Mouse (Mus musculus) erythroblast, embryonic 14.5 days (primary cell): Measurements from ENCODE around the gene Rps23. TPM values are rescaled to one million over a fixed set of nuclear protein-coding genes. Genes with fewer than 3 reads are reported as not detected.

ENCODE experiments used
- H3K27me3 ChIP-seq: 2 replicates; pipeline ENCODE4 v1.6.1; 2012; ENCODE audit warnings: inconsistent platforms; ENCODE audit not compliant: control insufficient read depth
- H3K36me3 ChIP-seq: 2 replicates; pipeline ENCODE4 v1.6.1; 2012; ENCODE audit warnings: mild to moderate bottlenecking, inconsistent platforms; ENCODE audit not compliant: control insufficient read depth
- H3K4me1 ChIP-seq: 2 replicates; pipeline ENCODE4 v1.6.1; 2012; ENCODE audit warnings: inconsistent platforms; ENCODE audit not compliant: control insufficient read depth
- H3K4me3 ChIP-seq: replicated peaks from 2 replicates; pipeline ENCODE3; 2012; ENCODE audit warnings: moderate library complexity, mild to moderate bottlenecking, inconsistent platforms
- H3K9me3 ChIP-seq: 2 replicates; pipeline ENCODE4 v1.6.1; 2012; ENCODE audit warnings: low read length, inconsistent platforms, mixed read lengths; ENCODE audit not compliant: control insufficient read depth
- GATA1 ChIP-seq: IDR thresholded peaks from 2 replicates; pipeline ENCODE4 v1.6.1; 2012; ENCODE audit warnings: low read length, inconsistent platforms, mixed read lengths
- TAL1 ChIP-seq: IDR thresholded peaks from 3 replicates; pipeline ENCODE4 v1.6.1; 2012; ENCODE audit warnings: low read length, inconsistent platforms, mixed read lengths
- polyA plus RNA-seq: library from polyadenylated mRNA; stranded (reverse); fragments of >175 nt; gene quantifications from 2 replicates; pipeline ENCODE4 v1.2.3, GENCODE M21; 2012

The Rps23 gene
- polyA plus RNA-seq, 1 experiment, result 247 TPM

DNA sequence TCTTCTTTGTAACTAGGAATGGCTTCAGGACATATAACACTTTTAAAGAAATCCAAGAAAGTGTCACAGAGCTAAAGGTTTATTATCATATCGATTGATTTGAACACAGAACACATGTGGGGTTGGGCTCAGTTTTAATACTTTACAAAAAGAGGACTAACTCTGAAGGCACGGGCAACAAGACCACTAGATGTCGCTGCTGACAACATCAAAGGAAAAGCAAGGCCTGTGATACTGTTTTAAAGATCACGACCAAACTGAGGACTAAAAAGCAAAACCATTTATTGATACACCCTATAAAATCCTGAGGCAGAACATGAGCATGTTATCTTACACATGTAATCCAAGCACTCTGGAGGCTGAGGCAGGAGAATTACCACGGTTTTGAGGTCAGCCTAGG lies 7.1 kb downstream of the Rps23 start:
- TF ChIP-seq TAL1, result no peak
- TF ChIP-seq GATA1, result no peak
- no peak overlapping the region for H3K4me3 ChIP-seq
- H3K9me3 ChIP-seq, result no peaks in the 10 kb centered on the region
- H3K27me3 ChIP-seq, result no peaks in the 10 kb centered on the region
- H3K4me1 ChIP-seq, result peaks cover 5% of the 10 kb centered on the region; the same call in 1 of the 2 replicates
- peaks cover 31% of the 10 kb centered on the region for H3K36me3 ChIP-seq

GRCm38 (mm10) chr13:90933256-90933655 lies 10.5 kb downstream of the Rps23 start:
- H3K9me3 ChIP-seq, result no peaks in the 10 kb centered on the region
- TF ChIP-seq TAL1 (no peak), GATA1 (no peak)
- H3K36me3 ChIP-seq, result peaks cover 2% of the 10 kb centered on the region
- peaks cover under 1% of the 10 kb centered on the region; the same call in 1 of the 2 replicates for H3K4me1 ChIP-seq
- H3K4me3 ChIP-seq, result no peak overlapping the region
- no peaks in the 10 kb centered on the region for H3K27me3 ChIP-seq

DNA sequence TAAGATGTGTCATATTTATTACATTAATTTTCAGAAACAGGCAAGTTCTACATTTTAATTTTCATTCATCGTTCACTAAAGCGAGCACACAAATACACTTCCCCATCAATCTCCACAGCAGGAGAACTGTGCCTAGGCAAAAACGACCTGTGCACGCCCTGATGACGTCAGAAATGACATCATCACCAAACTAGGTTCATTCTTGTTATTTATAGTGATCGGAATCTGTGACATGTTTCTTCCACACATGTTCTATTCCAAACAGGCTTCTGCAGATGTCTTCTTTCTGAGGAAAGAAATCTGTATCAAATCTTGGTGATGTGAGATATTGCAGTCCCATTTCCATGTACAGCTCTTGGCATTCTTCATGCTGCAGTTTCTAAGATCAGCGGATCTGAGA lies 13.1 kb downstream of the Rps23 start:
- H3K9me3 ChIP-seq, result no peaks in the 10 kb centered on the region
- no peak overlapping the region for H3K4me3 ChIP-seq
- H3K36me3 ChIP-seq, result no peaks in the 10 kb centered on the region
- TF ChIP-seq TAL1, result no peak
- TF ChIP-seq GATA1, result no peak
- peaks cover 22% of the 10 kb centered on the region for H3K4me1 ChIP-seq
- no peaks in the 10 kb centered on the region for H3K27me3 ChIP-seq

DNA sequence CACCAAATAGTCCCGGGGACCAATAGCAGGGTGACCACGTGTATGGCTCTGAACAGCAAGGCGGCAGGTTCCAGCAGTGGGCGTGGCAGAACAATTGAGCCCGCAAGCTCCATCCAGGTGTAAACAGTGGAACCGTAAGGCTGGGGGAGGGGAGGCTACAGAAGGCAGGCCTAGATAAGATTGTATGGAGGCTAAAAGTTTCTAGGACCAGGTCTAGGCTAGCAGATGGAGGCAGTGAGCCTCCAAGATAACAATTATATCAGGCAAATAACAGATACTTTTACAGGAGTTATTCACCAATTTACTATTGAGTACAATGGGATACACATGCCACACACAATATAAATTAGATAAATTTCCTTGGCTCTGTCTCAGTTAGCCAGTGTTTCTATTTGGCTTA lies 16.4 kb downstream of the Rps23 start:
- peak; percentile 75 for TF ChIP-seq TAL1
- peak; percentile 80 for TF ChIP-seq GATA1
- H3K4me3 ChIP-seq, result no peak overlapping the region
- peaks cover 22% of the 10 kb centered on the region for H3K4me1 ChIP-seq
- no peaks in the 10 kb centered on the region for H3K9me3 ChIP-seq
- no peaks in the 10 kb centered on the region for H3K36me3 ChIP-seq
- no peaks in the 10 kb centered on the region for H3K27me3 ChIP-seq

- no peaks in the 10 kb centered on the region for H3K27me3 ChIP-seq
- no peak for TF ChIP-seq GATA1
- no peak for TF ChIP-seq TAL1
- H3K4me1 ChIP-seq, result peaks cover 22% of the 10 kb centered on the region
- H3K4me3 ChIP-seq, result no peak overlapping the region
- no peaks in the 10 kb centered on the region for H3K36me3 ChIP-seq
- H3K9me3 ChIP-seq, result no peaks in the 10 kb centered on the region
These were observed 16.8 kb downstream of the Rps23 start for GRCm38 (mm10) chr13:90939600-90939999.

DNA sequence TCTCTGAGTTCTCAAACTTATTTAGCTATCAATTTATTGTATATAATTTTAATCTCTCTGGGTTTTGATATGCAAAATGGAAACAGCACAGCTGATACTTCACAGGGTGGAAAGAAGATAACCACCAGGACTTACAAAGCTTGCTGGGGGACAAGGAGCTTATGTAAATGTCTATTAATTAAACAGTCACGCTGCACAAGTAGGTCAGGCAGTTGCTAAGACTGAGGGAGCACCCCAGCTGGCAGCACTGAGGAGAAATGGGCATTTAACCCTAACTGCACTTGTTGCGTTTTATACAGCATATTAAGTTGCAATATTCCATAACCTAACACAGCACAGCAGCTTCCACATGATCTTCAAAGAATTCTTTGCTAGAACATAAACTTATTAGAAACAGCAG lies 36.1 kb downstream of the Rps23 start:
- Histone ChIP-seq H3K4me3 (no peak overlapping the region), H3K27me3 (no peaks in the 10 kb centered on the region), H3K36me3 (no peaks in the 10 kb centered on the region), H3K9me3 (no peaks in the 10 kb centered on the region), H3K4me1 (no peaks in the 10 kb centered on the region)
- TF ChIP-seq GATA1 (no peak), TAL1 (no peak)

DNA sequence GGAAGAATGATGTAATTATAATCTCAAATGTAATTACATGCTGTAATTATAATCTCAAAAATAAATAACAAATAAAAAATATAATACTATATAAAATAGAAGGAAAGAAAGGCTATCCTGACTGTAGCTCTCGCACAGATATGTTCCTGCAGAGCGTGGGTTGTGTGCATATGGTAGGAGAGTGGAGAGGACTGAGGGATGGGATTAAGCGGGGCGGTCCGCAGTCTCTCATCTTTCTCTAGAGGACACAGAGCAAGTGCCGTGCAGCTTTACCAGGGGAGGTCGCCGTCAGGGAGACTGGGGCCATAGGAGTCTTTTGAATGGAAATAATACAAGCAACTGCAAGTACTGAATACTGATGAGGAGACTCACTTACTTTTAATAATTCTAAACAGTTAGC lies 37.8 kb downstream of the Rps23 start:
- no peaks in the 10 kb centered on the region for H3K27me3 ChIP-seq
- no peak for TF ChIP-seq GATA1
- no peaks in the 10 kb centered on the region for H3K4me1 ChIP-seq
- no peaks in the 10 kb centered on the region for H3K36me3 ChIP-seq
- no peaks in the 10 kb centered on the region for H3K9me3 ChIP-seq
- no peak overlapping the region for H3K4me3 ChIP-seq

GRCm38 (mm10) chr13:90962836-90963760 lies 40.3 kb downstream of the Rps23 start:
- no peaks in the 10 kb centered on the region for H3K9me3 ChIP-seq
- no peaks in the 10 kb centered on the region for H3K4me1 ChIP-seq
- H3K4me3 ChIP-seq, result no peak overlapping the region
- TF ChIP-seq GATA1 (no peak), TAL1 (no peak)
- no peaks in the 10 kb centered on the region for H3K36me3 ChIP-seq
- H3K27me3 ChIP-seq, result no peaks in the 10 kb centered on the region

DNA sequence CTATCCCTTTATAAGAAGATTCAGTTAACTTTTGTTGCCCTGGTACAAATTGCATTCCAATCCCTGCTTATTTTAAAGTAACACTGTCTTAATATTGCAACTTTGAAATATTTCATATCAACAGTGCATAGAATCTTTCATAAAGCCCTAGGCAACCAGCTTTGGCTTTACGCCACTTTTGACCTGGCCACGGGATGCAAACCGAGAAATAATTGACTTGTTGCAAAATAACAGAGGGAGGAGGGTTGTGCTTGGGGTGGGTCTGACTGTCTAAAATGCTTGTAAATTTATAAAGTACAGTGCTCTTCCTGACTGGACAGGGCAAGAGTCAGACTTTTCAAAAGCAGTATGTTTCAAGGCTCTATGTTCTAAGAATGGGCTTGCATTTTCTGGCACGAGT lies 41.8 kb downstream of the Rps23 start:
- Histone ChIP-seq H3K27me3 (no peaks in the 10 kb centered on the region), H3K4me1 (no peaks in the 10 kb centered on the region), H3K4me3 (no peak overlapping the region), H3K9me3 (no peaks in the 10 kb centered on the region), H3K36me3 (no peaks in the 10 kb centered on the region)
- TF ChIP-seq GATA1 (no peak), TAL1 (no peak)
